Mouse (Mus musculus): ENCODE data around the gene Rftn1. TPM values are rescaled to one million over a fixed set of nuclear protein-coding genes. Genes with fewer than 3 reads are reported as not detected.

Rftn1 gene
- total and polyA plus RNA-seq, 3 experiments: 52.5 to 80.6 (median 60.5) TPM

DNA sequence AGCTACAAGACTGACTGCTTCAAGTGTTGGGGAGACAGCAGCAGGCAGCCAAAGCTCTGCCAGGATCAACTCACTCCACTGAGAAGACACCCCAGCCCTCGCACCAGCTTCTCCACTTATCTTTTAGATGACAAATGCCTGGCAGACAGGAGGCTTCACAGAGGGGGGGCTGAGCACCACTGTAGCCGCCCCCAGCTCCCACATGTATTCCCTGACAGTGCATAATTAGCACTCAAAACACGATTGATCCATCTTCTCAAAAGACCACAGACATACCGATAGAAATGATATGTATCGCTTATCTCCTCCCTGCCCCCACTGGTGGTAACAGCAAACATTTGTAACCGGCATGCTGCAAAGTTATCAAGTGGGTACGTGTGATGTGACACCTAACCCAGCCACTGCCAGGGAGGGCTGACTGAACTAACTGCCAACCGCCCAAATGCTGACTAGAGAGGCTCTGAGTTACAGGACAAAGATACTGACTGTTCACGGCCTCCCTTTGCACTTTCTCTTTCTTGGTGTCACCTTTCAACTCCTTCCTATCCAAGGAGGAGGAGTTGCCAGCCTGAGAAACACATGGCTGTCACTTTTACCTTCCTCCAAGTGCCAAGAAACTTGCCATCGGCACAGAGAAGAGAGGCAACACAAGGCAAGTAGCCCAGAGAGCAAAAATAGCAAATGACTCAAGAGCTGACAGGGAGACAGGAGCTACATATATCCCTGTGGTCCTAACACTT, 120.4 kb downstream of the Rftn1 start (continued):
- no peak for TF ChIP-seq CTCF (conservative IDR thresholded peaks at IDR 0.05 in 1 of 2, IDR thresholded peaks at IDR 0.05 in 1 of 2; ENCODE audit: low read depth in 2 of 2, low read length in 2 of 2)
- TF ChIP-seq ZNF384 (IDR thresholded peaks at IDR 0.05; ENCODE audit: low read depth, low read length): no peak
- no peak for TF ChIP-seq MAFK (IDR thresholded peaks at IDR 0.05; ENCODE audit: insufficient replicate concordance, low read length)
- peak; percentile 38; the same call in 1 of the 2 replicates for TF ChIP-seq NELFE (IDR thresholded peaks at IDR 0.05; ENCODE audit: low read depth, low read length)
- peak; percentile 54; the same call in 1 of the 2 replicates for TF ChIP-seq TCF12 (IDR thresholded peaks at IDR 0.05; ENCODE audit: low read depth, low read length)
- no peak for TF ChIP-seq ZKSCAN1 (IDR thresholded peaks at IDR 0.05; ENCODE audit: borderline replicate concordance, low read depth, low read length)
- TF ChIP-seq JUND (conservative IDR thresholded peaks at IDR 0.05; ENCODE audit: low read depth, low read length): no peak
- peak; percentile 69; the same call in 1 of the 2 replicates for TF ChIP-seq RCOR1 (conservative IDR thresholded peaks at IDR 0.05; ENCODE audit: low read depth, low read length)
- TF ChIP-seq EP300 (IDR thresholded peaks at IDR 0.05; ENCODE audit: low read length): no peak
- TF ChIP-seq UBTF (IDR thresholded peaks at IDR 0.05; ENCODE audit: low read depth, low read length): 0 out of 2 replicates have a peak, but pooled peaks have one; percentile 25
- TF ChIP-seq USF2 (conservative IDR thresholded peaks at IDR 0.05; ENCODE audit: low read depth, low read length): no peak
- peak; percentile 49 for TF ChIP-seq POLR2A (IDR thresholded peaks at IDR 0.05; ENCODE audit: low read depth, low read length)
- no peak for TF ChIP-seq E2F4 (IDR thresholded peaks at IDR 0.05; ENCODE audit: insufficient replicate concordance, low read depth, low read length)
- TF ChIP-seq MEF2A (IDR thresholded peaks at IDR 0.05; ENCODE audit: borderline replicate concordance, low read depth, low read length): peak; percentile 82
- no peak for TF ChIP-seq USF1 (IDR thresholded peaks at IDR 0.05; ENCODE audit: low read depth, low read length)
- TF ChIP-seq IRF4 (IDR thresholded peaks at IDR 0.05; ENCODE audit: low read depth, low read length): no peak; the same call in 1 of the 2 replicates
- peak; percentile 59; the same call in 1 of the 2 replicates for TF ChIP-seq CHD1 (IDR thresholded peaks at IDR 0.05; ENCODE audit: low read depth, low read length)
- TF ChIP-seq KAT2A (IDR thresholded peaks at IDR 0.05; ENCODE audit: insufficient replicate concordance, low read length): 0 out of 2 replicates have a peak, but pooled peaks have one; percentile 56

DNA sequence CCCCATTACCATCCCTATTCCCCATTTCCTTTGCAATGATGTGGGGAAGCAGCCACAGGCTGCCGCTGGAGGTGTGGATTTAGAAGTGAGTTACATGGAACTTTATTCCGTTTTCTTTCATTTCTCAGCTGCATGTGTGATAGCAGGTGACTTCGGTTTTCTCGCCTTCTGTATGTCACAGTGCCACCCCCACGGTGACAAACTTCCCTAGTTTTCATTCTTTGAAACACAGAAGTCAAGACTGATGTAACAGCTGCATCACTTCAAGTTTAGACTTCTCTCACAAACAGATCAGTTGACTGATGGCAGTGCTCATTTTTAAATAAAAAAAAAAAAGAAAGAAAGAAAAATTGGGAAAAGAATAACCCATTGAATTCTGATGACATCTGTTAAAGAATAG, 121.3 kb downstream of the Rftn1 start:
- Histone ChIP-seq H3K79me2 (replicated peaks; ENCODE audit: control insufficient read depth, extremely low read depth, insufficient read depth, poor library complexity, severe bottlenecking) (peaks cover 20% of the 10 kb centered on the region), H3K4me3 (replicated peaks in 1 of 3; ENCODE audit: low read depth in 2 of 3, low read length in 2 of 3, poor library complexity in 1 of 3) (no peak overlapping the region), H3K4me1 (ENCODE audit: control insufficient read depth in 1 of 2, insufficient read depth in 2 of 2) (peaks cover 33 to 81% of the 10 kb centered on the region in 2 experiments), H3K27me3 (replicated peaks) (no peaks in the 10 kb centered on the region), H3K27ac (ENCODE audit: insufficient read depth, low read depth) (peak overlapping the region; percentile 93), H3K9me3 (replicated peaks; ENCODE audit: low read length) (no peaks in the 10 kb centered on the region), H3K36me3 (replicated peaks in 1 of 2; ENCODE audit: control insufficient read depth in 1 of 2, insufficient read depth in 1 of 2, low read length in 1 of 2) (peaks cover 29% of the 10 kb centered on the region in 2 experiments), H3K4me2 (ENCODE audit: insufficient read depth, low read depth, poor library complexity, severe bottlenecking) (peak overlapping the region; percentile 26; the same call in 1 of the 2 replicates), H3K9ac (ENCODE audit: insufficient read depth, low read depth) (no peak overlapping the region; the same call in 1 of the 2 replicates)
- in situ Hi-C loops (cut with MboI; ENCODE audit: low pct_ligation_motif_present, low pct_unique_long_range_greater_than_20kb, low sequenced_read_pairs): no loop called here
- DNase-seq (ENCODE audit: extremely low read depth): peak; percentile 54
- dilution Hi-C loops (cut with MboI; ENCODE audit: extremely low pct_ligation_motif_present, extremely low pct_unique_long_range_greater_than_20kb, low sequenced_read_pairs): no loop called here
- 0 out of 2 replicates have a peak, but pooled peaks have one; percentile 15 for TF ChIP-seq ZNF384 (IDR thresholded peaks at IDR 0.05; ENCODE audit: low read depth, low read length)
- TF ChIP-seq EP300 (IDR thresholded peaks at IDR 0.05; ENCODE audit: low read length): no peak
- no peak for TF ChIP-seq TBP (conservative IDR thresholded peaks at IDR 0.05; ENCODE audit: low read depth, low read length)
- TF ChIP-seq ETS1 (conservative IDR thresholded peaks at IDR 0.05; ENCODE audit: low read depth, low read length): no peak
- no peak for TF ChIP-seq KAT2A (IDR thresholded peaks at IDR 0.05; ENCODE audit: insufficient replicate concordance, low read length)
- no peak for TF ChIP-seq ELF1 (IDR thresholded peaks at IDR 0.05; ENCODE audit: low read depth, low read length)
- peak; percentile 10; the same call in 1 of the 2 replicates for TF ChIP-seq POLR2AphosphoS2 (IDR thresholded peaks at IDR 0.05; ENCODE audit: low read depth, low read length)
- no peak for TF ChIP-seq UBTF (IDR thresholded peaks at IDR 0.05; ENCODE audit: low read depth, low read length)
- TF ChIP-seq MAX (IDR thresholded peaks at IDR 0.05; ENCODE audit: low read length): no peak
- TF ChIP-seq MAZ (IDR thresholded peaks at IDR 0.05; ENCODE audit: low read depth, low read length): 0 out of 2 replicates have a peak, but pooled peaks have one; percentile 14
- TF ChIP-seq RAD21 (IDR thresholded peaks at IDR 0.05; ENCODE audit: low read depth, low read length): no peak
- TF ChIP-seq JUN (IDR thresholded peaks at IDR 0.05; ENCODE audit: insufficient read depth, low read depth, low read length): no peak
- no peak for TF ChIP-seq HCFC1 (IDR thresholded peaks at IDR 0.05; ENCODE audit: low read depth, low read length)
